Mouse (Mus musculus) liver, embryonic 14.5 days (tissue): ENCODE results near the gene Rab7. TPM values are rescaled to one million over a fixed set of nuclear protein-coding genes. Genes with fewer than 3 reads are reported as not detected.
A peak's percentile ranks its signal among the peaks of the same experiment; 100 is the strongest.

Experiments
- ATAC-seq: fragments of 200-750 bp; cut with Nextera tagmentation; 2 replicates; pipeline ENCODE4 v1.8.0; 2017; ENCODE audit warnings: moderate number of reproducible peaks, mild to moderate bottlenecking, moderate library complexity; ENCODE audit not compliant: insufficient read depth
- DNase-seq, 3 experiments: peaks; one replicate each; pipeline ENCODE4 v3.0.0-alpha.2; 2012 to 2013; ENCODE audit warnings: low read depth in 3 of 3, low spot score in 3 of 3
- H3K27ac ChIP-seq: fragments of 300-500 bp; sonication (generic); 2 replicates; pipeline ENCODE4 v1.5.1; 2014; ENCODE audit warnings: moderate library complexity, mild to moderate bottlenecking, control low read depth, inconsistent platforms
- H3K27me3 ChIP-seq: fragments of 300-500 bp; sonication (generic); 2 replicates; pipeline ENCODE4 v1.6.1; 2014; ENCODE audit warnings: mild to moderate bottlenecking, low read length, moderate library complexity; ENCODE audit not compliant: control insufficient read depth, insufficient read depth
- H3K36me3 ChIP-seq: fragments of 300-500 bp; sonication (generic); replicated peaks from 2 replicates; pipeline ENCODE4 v1.6.1; 2014; ENCODE audit warnings: low read depth; ENCODE audit not compliant: control insufficient read depth, insufficient read depth
- H3K4me1 ChIP-seq, 2 experiments: fragments of 200-500 bp in 1 of 2; fragments of 300-500 bp in 1 of 2; sonication (generic) in 1 of 2; replicated peaks; 2 replicates each; pipeline ENCODE4 v1.6.1; 2012 to 2014; ENCODE audit warnings: antibody characterized with exemption in 1 of 2, inconsistent platforms in 1 of 2, low read length in 1 of 2; ENCODE audit not compliant: control insufficient read depth in 2 of 2, insufficient read depth in 2 of 2
- H3K4me2 ChIP-seq: fragments of 300-500 bp; sonication (generic); 2 replicates; pipeline ENCODE4 v1.6.1; 2014; ENCODE audit warnings: low read depth, mild to moderate bottlenecking, control low read depth, moderate library complexity
- H3K4me3 ChIP-seq, 2 experiments: fragments of 200-500 bp in 1 of 2; fragments of 300-500 bp in 1 of 2; sonication (generic) in 1 of 2; 2 replicates each; pipeline ENCODE4 v1.5.1; 2012 to 2014; ENCODE audit warnings: low read depth in 2 of 2, low read length in 2 of 2, mild to moderate bottlenecking in 2 of 2, control low read depth in 1 of 2, inconsistent platforms in 1 of 2, moderate library complexity in 1 of 2; ENCODE audit not compliant: insufficient read depth in 1 of 2
- H3K9ac ChIP-seq: fragments of 300-500 bp; sonication (generic); replicated peaks from 2 replicates; pipeline ENCODE4 v1.6.1; 2014; ENCODE audit warnings: mild to moderate bottlenecking, control low read depth, moderate library complexity
- H3K9me3 ChIP-seq: fragments of 300-500 bp; sonication (generic); 2 replicates; pipeline ENCODE4 v1.6.1; 2016; ENCODE audit warnings: low read length, mixed read lengths; ENCODE audit not compliant: control insufficient read depth
- CTCF ChIP-seq: IDR thresholded peaks from 2 replicates; pipeline ENCODE4 v1.5.1; 2016; ENCODE audit warnings: antibody characterized with exemption, low read depth, control low read depth
- EP300 ChIP-seq: IDR thresholded peaks from 2 replicates; pipeline ENCODE4 v1.6.1; 2016; ENCODE audit warnings: antibody characterized with exemption, low read depth
- WGBS: fragments of 180-500 bp; shearing (Covaris S2); extraction: QIAGEN DNeasy Blood & Tissue Kit; methylation state at CpG from one replicate; pipeline ENCODE4 v1.1.7; 2014; ENCODE audit not compliant: insufficient replicate concordance; 5-methylcytosine and 5-hydroxymethylcytosine counted together
- polyA plus RNA-seq, 2 experiments: library from polyadenylated mRNA; depleted of rRNA in 1 of 2; stranded (reverse) in 1 of 2; unstranded in 1 of 2; fragments of >200 nt; fragmentation: Nextera tagmentation in 1 of 2; extraction: Ambion mirVana in 1 of 2; gene quantifications; 2 replicates each; pipeline versions ENCODE4 v1.2.1 to v1.2.3; 2012 to 2014

Rab7 gene
- polyA plus RNA-seq, 2 experiments, result 76.7 to 110 TPM

GRCm38 (mm10) chr6:88083095-88083494, 38.0 kb upstream of the Rab7 start:
- Histone ChIP-seq H3K27me3 (no peaks in the 10 kb centered on the region), H3K9me3 (no peaks in the 10 kb centered on the region), H3K36me3 (peaks cover 2% of the 10 kb centered on the region), H3K4me2 (no peak overlapping the region), H3K4me3 (no peak overlapping the region), H3K27ac (no peak overlapping the region), H3K4me1 (peaks cover 21 to 22% of the 10 kb centered on the region in 2 experiments), H3K9ac (no peak overlapping the region)
- DNase-seq, result no peak
- no peak for ATAC-seq
- no peak for TF ChIP-seq EP300
- no peak for TF ChIP-seq CTCF
- WGBS, result 85% methylated on average over 7 of the region's 7 CpGs

DNA sequence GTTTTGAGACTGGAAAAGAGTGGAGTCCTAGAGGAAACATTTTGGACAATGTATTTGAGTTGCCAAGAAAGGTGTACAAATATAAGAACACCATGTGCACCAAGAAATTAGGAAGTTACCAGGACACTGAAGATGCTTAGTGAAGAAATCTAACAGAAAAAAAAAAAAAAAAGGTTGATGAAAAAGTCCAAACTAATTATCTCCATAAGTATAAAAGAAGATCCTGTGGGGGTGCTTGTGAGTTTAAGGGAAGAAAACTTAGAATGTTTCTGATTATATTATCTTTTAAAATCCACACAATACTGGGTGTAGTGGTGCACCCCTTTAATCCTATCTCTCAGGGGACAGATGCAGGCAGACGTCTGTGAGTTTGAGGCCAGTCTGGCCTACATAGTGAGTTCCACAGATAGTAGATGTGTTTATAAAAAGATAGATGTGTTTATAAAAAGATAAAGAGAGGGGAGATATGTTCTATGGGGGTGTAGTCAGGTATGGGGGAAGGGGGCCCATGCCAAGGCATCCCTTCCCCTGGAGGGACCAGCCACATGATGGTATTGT, 31.0 kb upstream of the Rab7 start:
- H3K4me2 ChIP-seq, result peak overlapping the region; percentile 84
- H3K27me3 ChIP-seq, result no peaks in the 10 kb centered on the region
- H3K4me1 ChIP-seq, result peaks cover 10 to 22% of the 10 kb centered on the region in 2 experiments
- 15% methylated on average over 1 of the region's 1 CpGs for WGBS
- ATAC-seq, result peak; percentile 52
- H3K36me3 ChIP-seq, result no peaks in the 10 kb centered on the region
- H3K9ac ChIP-seq, result peak overlapping the region; percentile 48
- TF ChIP-seq EP300, result peak; percentile 77
- TF ChIP-seq CTCF, result no peak
- no peaks in the 10 kb centered on the region for H3K9me3 ChIP-seq
- peak overlapping the region; percentile 79 for H3K27ac ChIP-seq
- peak overlapping the region in 1 of 2 experiments; percentile 56; a peak in 2 of 4 replicates for H3K4me3 ChIP-seq
- DNase-seq, result no peak

- peak; percentile 91 to 94 (median 92) for DNase-seq
- TF ChIP-seq EP300, result no peak
- peak; percentile 96 for TF ChIP-seq CTCF
- H3K27me3 ChIP-seq, result no peaks in the 10 kb centered on the region
- H3K9ac ChIP-seq, result peak overlapping the region; percentile 72
- H3K4me2 ChIP-seq, result peak overlapping the region; percentile 84
- peaks cover 10 to 22% of the 10 kb centered on the region in 2 experiments for H3K4me1 ChIP-seq
- WGBS, result 2% methylated on average over 32 of the region's 32 CpGs
- H3K36me3 ChIP-seq, result no peaks in the 10 kb centered on the region
- H3K27ac ChIP-seq, result peak overlapping the region; percentile 79
- peak overlapping the region; percentile 56 to 66 for H3K4me3 ChIP-seq
- peak; percentile 96 for ATAC-seq
- no peaks in the 10 kb centered on the region for H3K9me3 ChIP-seq
Observed at GRCm38 (mm10) chr6:88074752-88075554, 29.9 kb upstream of the Rab7 start.

DNA sequence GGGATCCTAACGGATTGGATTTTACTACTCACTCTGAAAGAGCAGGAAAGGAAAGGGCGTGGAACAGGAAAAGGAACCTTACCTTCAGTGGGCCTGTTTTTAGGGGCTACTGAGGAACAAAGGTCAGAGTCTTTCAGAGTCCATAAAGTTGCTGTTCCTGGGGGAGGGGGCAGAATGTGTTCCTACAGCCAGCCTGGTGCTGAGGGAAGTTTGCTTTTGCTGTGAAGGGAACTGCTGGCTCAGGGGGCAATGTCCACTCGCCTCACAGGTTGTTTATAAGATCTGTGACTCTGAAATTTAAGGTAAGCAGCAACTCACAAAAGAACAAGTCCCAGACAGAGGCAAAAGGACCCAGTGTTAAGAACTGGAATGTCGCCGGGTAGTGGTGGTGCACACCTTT, 26.1 kb upstream of the Rab7 start:
- TF ChIP-seq EP300 (no peak), CTCF (no peak)

DNA sequence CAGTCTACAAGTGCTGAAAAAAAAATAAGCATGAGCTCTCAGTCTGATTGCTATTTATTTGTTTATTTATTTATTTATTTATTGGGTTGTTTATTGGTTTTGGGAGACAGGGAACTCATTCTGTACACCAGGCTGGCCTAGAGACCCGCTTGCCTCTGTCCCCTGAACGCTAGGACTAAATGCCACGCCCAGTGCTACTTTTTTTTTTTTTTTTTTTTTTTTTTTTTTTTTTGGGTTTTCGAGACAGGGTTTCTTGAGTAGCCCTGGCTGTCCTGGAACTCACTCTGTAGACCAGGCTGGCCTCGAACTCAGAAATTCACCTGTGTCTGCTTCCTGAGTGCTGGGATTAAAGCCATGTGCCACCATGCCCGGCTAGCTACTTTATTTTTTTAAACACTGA, 25.4 kb upstream of the Rab7 start:
- TF ChIP-seq EP300 (no peak), CTCF (no peak)
- H3K9me3 ChIP-seq, result no peaks in the 10 kb centered on the region
- H3K9ac ChIP-seq, result no peak overlapping the region
- no peak overlapping the region for H3K4me2 ChIP-seq
- peaks cover 2 to 12% of the 10 kb centered on the region in 2 experiments for H3K4me1 ChIP-seq
- 54% methylated on average over 6 of the region's 6 CpGs for WGBS
- H3K4me3 ChIP-seq, result no peak overlapping the region
- no peaks in the 10 kb centered on the region for H3K36me3 ChIP-seq
- ATAC-seq (no peak), DNase-seq (no peak)
- no peaks in the 10 kb centered on the region for H3K27me3 ChIP-seq
- H3K27ac ChIP-seq, result no peak overlapping the region

More for the DNA sequence above, 26.1 kb upstream of the Rab7 start:
- no peak overlapping the region for H3K4me3 ChIP-seq
- 46% methylated on average over 5 of the region's 5 CpGs for WGBS
- H3K4me1 ChIP-seq, result peaks cover 7 to 18% of the 10 kb centered on the region in 2 experiments
- no peaks in the 10 kb centered on the region for H3K9me3 ChIP-seq
- ATAC-seq (no peak), DNase-seq (no peak)
- H3K36me3 ChIP-seq, result no peaks in the 10 kb centered on the region
- H3K27me3 ChIP-seq, result no peaks in the 10 kb centered on the region
- no peak overlapping the region for H3K4me2 ChIP-seq
- H3K9ac ChIP-seq, result no peak overlapping the region
- H3K27ac ChIP-seq, result no peak overlapping the region
